Mouse (Mus musculus): Measurements from ENCODE around the gene Prok2.

The Prok2 gene

GRCm38 (mm10) chr6:99692916-99693841, 33.0 kb downstream of the Prok2 start:
- peak; percentile 63 for DNase-seq (ENCODE audit: low read depth, low spot score)

DNA sequence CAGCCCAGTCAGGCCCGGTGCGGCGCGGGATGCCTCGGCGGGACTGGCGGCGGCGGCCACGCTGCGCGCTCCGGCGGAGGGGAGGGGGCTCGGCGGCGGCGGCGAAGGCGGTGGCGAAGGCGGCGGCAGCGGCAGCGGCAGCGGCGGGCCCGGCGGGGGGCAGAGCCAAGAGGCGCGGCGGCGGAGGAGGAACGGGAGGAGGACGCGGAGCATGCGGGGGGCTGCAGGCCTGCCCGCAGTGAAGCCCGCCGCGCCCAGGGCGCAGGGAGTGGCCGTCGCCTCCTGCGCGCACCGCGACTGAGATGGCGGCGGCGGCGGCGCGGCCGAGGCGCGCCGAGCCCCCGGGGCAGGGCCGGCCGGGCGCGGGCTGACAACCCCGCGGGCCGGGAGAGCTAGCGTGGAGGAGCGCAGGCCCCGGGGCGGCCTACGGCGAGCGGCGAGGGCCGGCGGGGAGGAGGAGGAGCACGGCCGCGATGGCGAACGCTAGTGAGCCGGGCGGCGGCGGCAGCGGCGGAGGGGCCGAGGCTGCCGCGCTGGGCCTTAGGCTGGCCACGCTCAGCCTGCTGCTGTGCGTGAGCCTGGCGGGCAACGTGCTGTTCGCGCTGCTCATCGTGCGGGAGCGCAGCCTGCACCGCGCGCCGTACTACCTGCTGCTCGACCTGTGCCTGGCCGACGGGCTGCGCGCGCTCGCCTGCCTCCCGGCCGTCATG, 33.8 kb downstream of the Prok2 start, which contains the start of gene Gpr27:
Gpr27 (plus strand) TSS at position 474 of the 710 bp plus-strand sequence.
- peak; percentile 79 for DNase-seq (ENCODE audit: low read depth, low spot score)

- no peak for DNase-seq (ENCODE audit: low read depth, low spot score)
Measured at GRCm38 (mm10) chr6:99691666-99692205, 34.5 kb downstream of the Prok2 start.

DNA sequence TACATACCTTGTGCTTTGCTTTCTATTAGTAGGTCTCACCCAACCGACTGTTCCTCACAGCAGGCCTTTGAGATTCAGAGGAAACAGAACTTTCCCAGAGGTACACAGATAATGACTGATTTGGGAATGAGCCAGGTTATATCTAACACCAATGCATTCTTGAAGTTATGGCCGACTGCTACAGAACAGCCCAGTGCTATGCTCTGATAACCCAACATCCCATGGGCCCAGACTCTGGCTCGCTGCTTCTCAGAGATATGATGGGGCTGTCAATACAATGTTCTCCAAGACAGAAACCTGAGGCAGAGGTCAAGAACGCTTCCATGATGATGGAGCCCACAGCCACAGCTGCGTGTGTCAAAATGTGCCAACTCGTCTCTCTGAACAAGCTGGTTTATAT, 37.7 kb downstream of the Prok2 start:
- no peak for DNase-seq (ENCODE audit: low read depth, low spot score)

DNA sequence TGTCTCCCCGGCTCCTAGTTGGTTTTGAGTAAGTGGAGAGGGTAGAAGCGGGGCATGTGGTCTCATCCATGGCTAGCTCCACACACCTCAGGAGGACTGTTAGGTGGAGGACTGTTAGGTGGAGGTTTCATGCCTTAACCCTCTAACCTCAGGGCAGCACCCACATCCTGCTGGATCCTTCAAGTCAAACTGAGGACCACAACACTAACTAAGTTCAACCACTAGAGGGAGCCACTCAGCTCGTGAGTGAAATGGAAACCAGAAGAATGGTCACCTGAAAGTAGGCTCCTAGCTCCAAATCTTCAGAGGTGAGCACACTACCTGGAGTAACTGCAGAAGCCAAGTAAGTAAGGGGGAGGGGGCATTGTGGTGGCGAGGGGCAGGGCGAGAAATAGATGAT, 41.3 kb downstream of the Prok2 start:
- peak; percentile 68 for DNase-seq (ENCODE audit: low read depth, low spot score)

DNA sequence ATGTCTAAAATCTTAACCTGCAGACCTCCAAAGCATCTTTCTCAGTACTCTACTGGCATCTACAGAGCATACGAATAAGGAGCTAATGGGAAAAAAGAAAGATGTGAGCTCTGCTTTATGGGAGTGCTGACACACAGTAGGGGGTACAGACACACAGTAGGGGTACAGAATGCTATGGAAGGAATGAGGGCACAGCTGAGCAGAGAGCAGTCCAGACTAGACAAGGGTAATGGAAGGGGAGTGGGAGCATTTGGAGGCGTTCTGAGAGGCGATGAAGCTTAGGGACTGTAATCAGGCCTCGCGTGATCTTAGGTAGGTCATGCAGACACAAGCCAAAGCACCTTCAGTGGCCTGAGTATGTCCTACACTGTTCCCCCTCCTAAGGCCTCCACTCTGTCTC, 42.2 kb downstream of the Prok2 start:
- no peak for DNase-seq (ENCODE audit: low read depth, low spot score)

DNA sequence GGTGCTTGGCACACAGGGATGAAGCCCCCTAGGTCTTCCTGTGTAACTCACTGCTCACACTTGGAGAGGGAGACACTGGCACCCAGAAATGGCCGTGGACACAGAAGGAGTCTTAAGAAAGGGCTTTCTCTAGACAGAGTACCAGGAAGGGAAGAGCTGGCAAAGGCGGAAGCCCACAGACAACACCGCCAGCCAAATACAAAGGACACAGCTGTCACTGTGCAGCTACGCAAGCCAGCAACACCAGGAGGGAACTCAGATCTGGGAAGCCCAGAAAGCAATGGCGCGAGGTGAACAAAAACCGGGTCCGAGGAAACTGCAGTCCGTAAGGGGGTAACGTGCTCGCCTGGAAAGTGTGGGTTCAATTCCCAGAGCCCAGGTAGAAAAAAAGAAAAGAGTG, 48.1 kb downstream of the Prok2 start:
- peak; percentile 61 for DNase-seq (ENCODE audit: low read depth, low spot score)

GRCm38 (mm10) chr6:99677325-99677724, 48.9 kb downstream of the Prok2 start:
- no peak for DNase-seq (ENCODE audit: low read depth, low spot score)

GRCm38 (mm10) chr6:99674482-99674881, 51.7 kb downstream of the Prok2 start:
- DNase-seq (ENCODE audit: low read depth, low spot score), result no peak

- no peak for DNase-seq (ENCODE audit: low read depth, low spot score)
Measured at GRCm38 (mm10) chr6:99671768-99672167, 54.4 kb downstream of the Prok2 start.

DNA sequence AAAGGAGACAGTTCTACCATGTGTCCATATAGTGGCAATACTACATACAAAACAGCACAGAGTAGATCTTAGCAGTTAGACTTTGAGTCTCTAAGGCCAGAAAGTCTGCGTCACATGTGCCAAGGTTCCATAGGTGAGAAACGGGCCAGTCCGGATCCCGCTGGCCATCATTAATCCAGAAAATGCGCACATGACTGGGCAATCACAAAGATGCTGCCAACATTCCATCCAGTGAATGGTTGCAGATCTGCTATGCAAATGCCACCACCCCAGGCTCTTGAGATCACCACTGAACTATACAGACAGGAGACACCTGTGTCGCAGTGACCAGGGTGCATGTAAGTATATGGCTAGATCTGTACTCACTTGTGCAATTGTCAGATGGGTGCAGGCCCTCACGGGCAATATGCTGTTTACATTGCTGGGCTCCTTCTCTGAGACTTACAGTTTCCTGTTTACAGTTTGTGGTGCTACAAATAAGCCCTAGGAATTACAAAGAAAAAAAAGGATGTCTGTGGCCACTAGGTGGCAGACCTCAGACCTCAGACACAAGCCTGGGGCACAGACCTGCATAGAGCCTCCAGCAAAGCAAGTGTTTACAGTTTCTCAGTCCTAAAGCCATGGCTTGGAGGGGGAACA, 55.6 kb downstream of the Prok2 start:
- peak; percentile 87 for DNase-seq (ENCODE audit: low read depth, low spot score)

DNA sequence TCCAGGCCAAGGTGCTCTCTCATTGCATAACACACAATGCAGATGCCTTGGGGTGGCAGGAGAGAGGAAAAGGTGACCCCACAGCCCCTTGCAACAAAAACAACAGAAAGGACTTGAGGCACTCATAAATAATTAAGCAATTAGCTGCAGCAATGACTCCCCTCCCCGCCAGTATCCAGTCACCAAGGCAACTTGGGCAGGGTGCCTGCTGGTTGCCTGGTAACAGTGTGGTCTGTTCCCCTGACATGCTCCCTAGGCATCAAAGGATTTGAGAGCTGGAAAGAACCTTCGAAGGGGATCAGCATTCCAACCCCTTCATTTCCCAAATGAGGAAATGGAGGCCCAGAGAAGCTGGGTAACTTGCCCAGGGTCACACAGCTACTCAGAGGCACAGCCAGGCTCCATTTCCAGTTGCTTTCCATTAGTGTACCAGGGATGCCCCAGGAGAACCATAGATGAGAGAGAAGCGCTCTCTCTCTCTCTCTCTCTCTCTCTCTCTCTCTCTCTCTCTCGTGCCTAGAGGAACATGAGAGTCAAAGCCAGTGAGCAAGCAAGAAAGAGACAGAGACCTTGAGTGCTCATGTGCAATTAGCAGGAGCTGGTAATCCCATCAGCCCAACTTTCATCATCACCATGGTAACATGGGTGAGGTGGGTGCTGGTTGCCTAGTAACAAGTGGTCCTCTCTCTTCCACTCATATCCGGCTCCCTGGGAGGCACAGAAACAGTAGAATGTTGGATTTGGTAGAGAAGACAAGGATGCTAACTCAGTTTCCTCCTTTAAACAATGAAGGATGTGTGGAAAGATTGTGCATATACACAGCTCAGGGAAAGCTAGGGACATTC, 56.5 kb downstream of the Prok2 start:
- peak; percentile 91 for DNase-seq (ENCODE audit: low read depth, low spot score)

DNA sequence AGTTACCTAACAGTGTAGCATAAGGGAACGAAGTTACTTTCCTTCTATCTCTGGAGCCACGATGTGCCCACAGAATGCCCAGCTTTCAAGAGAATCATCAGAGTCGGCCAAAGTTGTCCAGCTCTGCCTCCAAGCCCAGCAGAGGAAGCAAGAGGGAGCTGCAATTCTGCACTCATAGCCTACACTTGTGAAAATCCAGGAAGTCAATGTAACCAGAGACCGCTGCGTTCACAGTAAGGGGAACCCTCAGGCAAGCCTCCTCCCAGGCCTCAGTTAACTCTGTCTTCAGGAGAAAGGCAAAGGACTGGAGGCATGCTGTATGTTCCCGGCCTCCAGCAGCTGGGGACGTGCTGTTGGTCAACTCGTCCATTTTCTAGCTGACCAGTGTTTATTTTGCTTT, 58.9 kb downstream of the Prok2 start:
- no peak for DNase-seq (ENCODE audit: low read depth, low spot score)

GRCm38 (mm10) chr6:99666318-99667171, 59.6 kb downstream of the Prok2 start, which contains the start of the genes Eif4e3 and Gm20696:
Eif4e3 (minus strand) TSS chr6:99666771.
Gm20696 (minus strand) TSS chr6:99666797.
- DNase-seq (ENCODE audit: low read depth, low spot score), result peak; percentile 98

- DNase-seq (ENCODE audit: low read depth, low spot score), result no peak
Measured at GRCm38 (mm10) chr6:99665457-99666317, 60.5 kb downstream of the Prok2 start.

DNA sequence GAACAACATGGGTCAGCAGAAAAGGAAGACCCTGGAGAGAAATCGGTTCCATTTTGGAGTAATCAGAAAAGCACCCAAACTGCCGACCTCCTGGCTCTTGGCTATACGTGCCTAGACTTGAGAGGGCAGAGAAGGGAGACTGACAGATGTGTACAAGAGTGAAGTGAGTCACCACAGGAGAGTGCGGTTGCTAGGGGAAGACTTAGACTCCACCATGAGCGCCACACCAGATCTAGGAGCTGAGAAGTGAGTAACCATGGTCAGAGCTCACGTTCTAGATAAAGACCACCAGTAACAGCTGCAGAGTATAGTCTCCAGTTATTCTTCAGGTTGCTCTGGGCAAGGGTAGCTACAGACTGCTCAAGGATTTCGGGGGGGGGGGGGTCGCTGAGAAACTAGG, 63.0 kb downstream of the Prok2 start:
- DNase-seq (ENCODE audit: low read depth, low spot score), result no peak
